Mouse (Mus musculus): ENCODE measurements around the gene Srsf3.
"Not testable (repeated sequence)": the region's sequence is repeated elsewhere in the genome, so short reads cannot be mapped to it uniquely, and the experiment has no call there.

Gene Srsf3

GRCm38 (mm10) chr17:29018292-29018984, 14.0 kb upstream of the Srsf3 start:
- DNase-seq (ENCODE audit: low read depth, low spot score) = peak; percentile 53

GRCm38 (mm10) chr17:29019391-29019790, 13.0 kb upstream of the Srsf3 start:
- no peak for DNase-seq (ENCODE audit: low read depth, low spot score)

DNA sequence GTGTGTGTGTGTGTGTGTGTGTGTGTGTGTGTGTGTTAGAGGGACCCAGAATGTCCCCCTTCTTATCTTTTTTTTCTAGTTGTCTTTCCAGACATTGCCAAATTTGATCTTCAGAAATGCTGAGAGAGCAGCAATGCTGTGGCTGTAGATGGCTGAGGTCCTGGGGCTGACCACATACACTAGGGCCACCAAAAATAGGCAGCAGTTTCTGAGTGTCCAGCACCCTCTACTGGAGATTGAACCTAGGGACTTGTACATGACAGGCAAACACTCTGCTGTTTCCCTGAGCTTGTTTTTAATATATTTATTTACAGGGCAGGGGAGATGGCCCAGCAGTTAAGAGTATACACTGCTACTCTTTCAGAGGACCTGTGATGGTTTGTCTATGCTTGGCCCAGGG, 12.0 kb upstream of the Srsf3 start:
- no peak for DNase-seq (ENCODE audit: low read depth, low spot score)

DNA sequence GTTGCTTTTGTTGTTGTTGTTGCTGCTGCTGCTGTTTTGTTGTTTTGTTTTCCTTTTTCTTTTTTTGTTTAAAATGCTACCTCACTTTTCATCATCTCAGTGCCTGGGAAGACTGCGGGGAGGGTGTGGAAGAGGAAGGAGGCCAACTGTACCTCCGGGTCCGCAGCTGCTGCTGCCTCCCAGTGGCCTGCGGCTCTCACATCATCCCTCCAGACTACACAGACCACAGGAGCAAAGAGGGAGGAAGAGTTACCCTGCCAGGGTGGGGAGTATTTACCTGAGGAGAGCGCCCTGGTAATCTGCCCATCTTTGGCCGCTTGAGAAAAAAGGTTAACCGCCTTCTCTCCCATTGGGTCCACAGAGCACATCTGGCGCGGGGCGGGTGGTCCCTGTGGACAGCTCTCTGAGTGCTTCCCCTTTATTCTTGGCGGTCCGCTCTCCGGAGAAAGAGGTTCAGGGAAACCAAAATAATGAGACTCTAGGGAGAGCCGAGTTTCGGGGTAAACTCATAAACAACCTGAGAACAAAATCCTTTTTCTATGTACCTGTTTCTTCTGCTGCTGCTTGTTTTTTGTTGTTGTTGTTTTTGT, 10.1 kb upstream of the Srsf3 start:
- DNase-seq (ENCODE audit: low read depth, low spot score) = peak; percentile 66

DNA sequence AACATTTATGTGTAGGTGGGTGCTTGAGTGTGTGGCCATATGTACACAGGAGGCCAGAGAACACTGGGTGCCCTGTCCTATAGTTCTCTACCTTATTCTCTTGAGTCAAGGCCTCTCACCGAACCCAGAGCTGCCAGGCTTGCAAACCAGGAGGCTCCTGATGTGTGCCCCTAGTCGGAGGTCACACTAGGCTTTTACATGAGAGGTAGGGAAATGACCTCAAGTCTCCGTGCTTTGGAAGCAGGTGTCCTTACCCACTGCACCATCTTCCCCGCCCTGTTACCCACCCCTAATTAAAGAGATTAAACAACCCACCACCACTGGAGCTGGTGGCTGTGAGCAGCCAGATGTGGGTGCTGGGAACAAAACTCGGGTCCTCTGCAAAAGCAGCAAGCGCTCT, 9.1 kb upstream of the Srsf3 start:
- no peak for DNase-seq (ENCODE audit: low read depth, low spot score)

- no peak for DNase-seq (ENCODE audit: low read depth, low spot score)
These were observed 8.2 kb upstream of the Srsf3 start for GRCm38 (mm10) chr17:29024047-29024892.

DNA sequence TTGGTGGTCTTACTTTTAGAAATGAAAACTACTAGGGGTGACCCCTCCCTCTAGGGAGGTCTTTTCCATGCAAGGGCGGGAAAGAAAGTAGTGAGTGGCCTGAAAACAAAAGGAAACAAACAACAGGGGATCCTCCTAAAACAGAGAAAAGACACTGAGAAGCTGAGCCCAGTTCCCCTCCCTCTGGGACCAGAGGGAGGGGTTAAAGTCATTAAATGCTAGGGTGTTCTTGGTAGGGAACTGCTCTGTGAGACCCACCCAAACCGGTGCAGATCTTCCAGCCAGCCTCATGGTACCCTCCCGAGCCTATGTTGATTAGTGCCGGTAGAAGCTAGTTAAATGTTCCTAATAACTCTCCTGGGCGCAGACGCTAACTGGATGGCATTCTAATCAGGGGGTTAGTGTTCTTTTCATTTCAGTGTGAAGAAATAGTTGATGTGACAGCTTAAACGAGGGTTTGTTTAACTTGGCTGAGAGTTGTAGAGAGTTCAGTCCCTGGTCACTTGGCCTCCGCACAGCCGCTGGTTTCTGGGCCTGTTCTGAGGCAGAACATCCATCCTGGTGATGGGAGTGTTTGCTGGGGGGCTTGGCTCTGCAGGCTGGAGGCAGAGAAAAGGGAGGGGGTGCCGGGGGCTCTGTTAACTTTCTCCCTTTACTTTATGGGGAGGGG, 7.4 kb upstream of the Srsf3 start:
- DNase-seq (ENCODE audit: low read depth, low spot score) = no peak

DNA sequence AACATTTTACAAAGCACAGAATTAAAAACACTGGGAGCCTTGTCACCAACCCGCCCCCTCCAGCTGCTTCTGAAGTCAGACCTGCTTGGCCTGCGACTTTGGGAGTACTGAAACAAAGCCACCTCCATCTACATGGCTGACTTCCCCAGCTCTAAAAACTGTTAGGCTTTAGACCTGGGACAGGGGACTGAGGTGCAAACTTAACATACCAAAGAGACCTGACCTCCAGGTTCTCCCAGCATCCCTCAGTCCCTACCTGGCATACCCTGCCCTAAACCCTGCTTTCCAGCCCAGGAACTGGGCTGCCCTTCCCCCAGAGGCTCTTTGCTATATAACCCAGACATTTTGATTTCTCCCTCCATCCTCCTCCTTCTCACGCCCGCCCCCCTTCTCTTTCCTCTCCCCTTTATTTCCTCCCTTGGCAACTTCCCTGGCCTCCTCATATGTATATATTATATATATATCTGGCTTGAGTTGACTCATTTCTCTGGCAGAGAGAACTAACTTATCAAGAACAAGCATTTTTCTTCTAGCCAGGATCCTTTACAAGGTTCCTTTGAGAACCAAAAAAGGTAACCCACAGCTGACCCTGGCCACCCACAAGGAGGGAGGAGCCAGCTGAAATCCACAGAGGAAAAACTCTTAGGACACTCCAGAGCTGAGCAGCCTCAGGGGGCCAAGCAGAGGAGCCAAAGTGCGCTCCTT, 5.6 kb upstream of the Srsf3 start:
- DNase-seq (ENCODE audit: low read depth, low spot score) = no peak

DNA sequence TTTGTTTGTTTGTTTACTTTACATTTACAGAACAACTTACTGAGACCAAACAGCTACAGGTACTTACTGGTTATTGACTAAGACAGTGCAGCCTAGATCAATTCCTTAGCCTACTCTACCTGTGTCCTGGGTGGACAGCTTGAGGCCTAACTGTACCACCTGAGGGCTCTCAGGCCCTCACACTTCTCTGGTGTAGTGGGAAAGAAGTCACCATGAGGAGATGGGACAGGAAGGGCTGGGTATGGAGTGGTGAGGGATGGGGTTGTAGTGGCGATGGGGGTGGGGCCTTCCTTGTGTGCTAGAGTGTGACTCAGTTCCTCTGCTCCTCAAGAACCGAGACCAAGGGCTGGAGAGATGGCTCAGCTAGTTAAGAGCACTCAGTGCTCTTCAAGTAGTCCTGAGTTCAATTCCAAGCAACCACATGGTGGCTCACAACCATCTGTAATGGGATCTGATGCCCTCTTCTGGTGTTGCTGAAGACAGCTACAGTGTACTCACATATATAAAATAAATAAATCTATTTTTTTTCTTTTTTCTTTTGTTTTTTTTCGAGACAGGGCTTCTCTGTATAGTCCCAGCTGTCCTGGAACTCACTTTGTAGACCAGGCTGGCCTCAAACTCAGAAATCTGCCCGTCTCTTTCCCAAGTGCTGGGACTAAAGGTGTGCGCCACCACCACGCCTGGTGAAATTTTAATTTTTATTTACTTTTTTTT, 1.9 kb upstream of the Srsf3 start:
- DNase-seq (ENCODE audit: low read depth, low spot score) = no peak

- DNase-seq (ENCODE audit: low read depth, low spot score) = not testable (repeated sequence)
These were observed 1.2 kb upstream of the Srsf3 start for GRCm38 (mm10) chr17:29031085-29031711.

DNA sequence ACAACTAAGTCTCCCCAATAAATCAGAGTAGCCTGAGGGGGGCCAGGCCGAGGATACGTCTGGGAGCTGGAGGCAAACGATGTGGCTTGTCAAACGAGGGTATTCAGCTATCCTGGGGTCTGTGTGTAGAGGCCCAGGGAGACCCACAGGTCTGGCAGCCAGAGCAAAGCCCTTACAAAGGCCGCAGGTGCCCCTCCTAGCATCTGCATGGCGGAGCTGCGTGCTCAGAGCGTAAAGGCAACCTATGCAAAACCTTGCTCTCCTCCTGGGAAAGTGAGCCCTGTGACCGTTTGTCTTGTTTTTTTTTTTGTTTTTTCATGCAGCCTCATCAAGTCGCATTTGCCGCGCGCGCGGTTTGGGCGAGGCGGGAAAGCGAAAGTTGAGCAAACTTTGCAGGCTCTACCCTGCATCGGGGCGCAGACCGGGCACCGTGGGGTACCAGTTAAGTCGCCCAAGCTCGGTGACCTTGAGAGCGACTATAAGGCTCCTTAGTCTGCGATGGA, 606 bp upstream of the Srsf3 start:
- DNase-seq (ENCODE audit: low read depth, low spot score) = peak; percentile 78

- peak; percentile 53 for DNase-seq (ENCODE audit: low read depth, low spot score)
These were observed 1.2 kb downstream of the Srsf3 start for GRCm38 (mm10) chr17:29033569-29034061.

- peak; percentile 42 for DNase-seq (ENCODE audit: low read depth, low spot score)
These were observed 1.8 kb downstream of the Srsf3 start for GRCm38 (mm10) chr17:29034264-29034663.

- peak; percentile 32 for DNase-seq (ENCODE audit: low read depth, low spot score)
These were observed 3.1 kb downstream of the Srsf3 start for GRCm38 (mm10) chr17:29035506-29035905.

GRCm38 (mm10) chr17:29039351-29039750, 6.9 kb downstream of the Srsf3 start:
- DNase-seq (ENCODE audit: low read depth, low spot score) = peak; percentile 49

DNA sequence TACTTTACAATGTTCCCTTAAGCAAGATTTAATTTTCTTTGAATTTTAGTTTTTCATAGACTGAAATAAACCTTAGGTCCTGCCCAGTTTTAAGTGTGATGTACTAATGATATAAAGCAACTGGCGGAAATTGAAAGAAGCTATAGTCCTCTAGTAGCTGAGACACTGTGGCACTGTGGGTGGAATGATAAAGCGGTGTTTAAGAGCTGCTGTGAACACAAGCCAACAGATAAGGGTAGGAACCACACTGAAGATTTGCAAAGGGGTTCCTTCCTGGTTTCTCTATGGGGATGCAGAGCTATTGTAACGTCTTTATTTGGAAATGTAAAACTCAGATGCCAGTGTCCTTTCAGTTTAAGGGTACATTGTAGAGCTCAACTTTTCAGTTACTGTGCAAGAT, 9.2 kb downstream of the Srsf3 start:
- DNase-seq (ENCODE audit: low read depth, low spot score) = not testable (repeated sequence)

GRCm38 (mm10) chr17:29042569-29042968, 10.1 kb downstream of the Srsf3 start:
- no peak for DNase-seq (ENCODE audit: low read depth, low spot score)

- DNase-seq (ENCODE audit: low read depth, low spot score) = no peak
These were observed 11.2 kb downstream of the Srsf3 start for GRCm38 (mm10) chr17:29043583-29043982.

- DNase-seq (ENCODE audit: low read depth, low spot score) = peak; percentile 29
These were observed 11.9 kb downstream of the Srsf3 start for GRCm38 (mm10) chr17:29044146-29044924.

Data from CD4-positive, CD25-positive, alpha-beta regulatory T cell, adult 2 months (primary cell).